Mouse (Mus musculus): ENCODE measurements around the gene Larp4b.
A peak's percentile ranks its signal among the peaks of the same experiment; 100 is the strongest.
"Not testable (repeated sequence)": the region's sequence is repeated elsewhere in the genome, so short reads cannot be mapped to it uniquely, and the experiment has no call there.

Gene Larp4b

DNA sequence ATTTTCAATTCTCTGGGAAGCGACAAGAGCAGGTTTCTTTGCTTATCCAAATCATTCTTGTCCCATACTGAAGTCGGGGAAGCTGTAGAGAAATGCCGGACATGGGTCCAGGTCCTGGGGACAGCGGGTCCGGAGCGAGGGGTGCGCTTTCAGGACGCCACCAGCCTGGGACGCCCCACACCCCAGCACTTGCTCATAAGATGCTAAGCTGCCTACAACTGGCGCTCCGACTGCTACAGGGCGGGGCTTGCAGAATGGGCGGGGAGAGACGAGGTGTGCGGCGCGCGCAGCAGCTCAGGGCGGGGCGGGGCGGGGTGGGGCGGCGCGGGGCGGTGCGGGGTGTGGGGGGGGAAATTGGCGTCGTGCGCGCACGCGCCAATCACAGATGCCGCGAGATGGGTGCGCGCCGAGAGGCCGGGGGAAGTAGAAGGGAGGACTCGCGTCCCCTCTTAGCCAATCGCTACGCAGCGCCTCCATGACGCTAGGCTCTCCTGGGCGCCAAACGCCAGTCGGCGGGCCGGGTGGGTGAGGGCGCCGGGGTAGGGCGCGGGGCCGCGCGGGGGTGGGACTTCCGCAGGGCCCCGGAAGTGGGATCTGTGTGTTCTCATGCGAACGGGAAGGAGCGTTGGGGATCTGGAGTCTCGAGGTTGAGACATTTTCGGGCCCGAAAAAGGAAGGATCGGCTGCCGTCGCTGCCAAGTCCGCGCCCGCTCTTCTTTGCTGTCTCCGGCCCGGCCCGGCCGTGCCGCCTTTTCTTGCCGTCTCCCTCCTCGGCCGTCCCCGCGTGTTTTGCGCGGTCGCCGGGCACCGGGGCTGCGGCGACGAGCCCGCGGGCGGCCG is at the start of gene Larp4b:
TSS of gene Larp4b (plus strand) at position 566 of the 840 bp plus-strand sequence.
- DNase-seq (ENCODE audit: low spot score): peak; percentile 98

- DNase-seq (ENCODE audit: low spot score): no peak
These were observed 49.0 kb upstream of the Larp4b start for GRCm38 (mm10) chr13:9044731-9045130.

- not testable (repeated sequence) for DNase-seq (ENCODE audit: low spot score)
These were observed 41.5 kb upstream of the Larp4b start for GRCm38 (mm10) chr13:9052049-9052691.

DNA sequence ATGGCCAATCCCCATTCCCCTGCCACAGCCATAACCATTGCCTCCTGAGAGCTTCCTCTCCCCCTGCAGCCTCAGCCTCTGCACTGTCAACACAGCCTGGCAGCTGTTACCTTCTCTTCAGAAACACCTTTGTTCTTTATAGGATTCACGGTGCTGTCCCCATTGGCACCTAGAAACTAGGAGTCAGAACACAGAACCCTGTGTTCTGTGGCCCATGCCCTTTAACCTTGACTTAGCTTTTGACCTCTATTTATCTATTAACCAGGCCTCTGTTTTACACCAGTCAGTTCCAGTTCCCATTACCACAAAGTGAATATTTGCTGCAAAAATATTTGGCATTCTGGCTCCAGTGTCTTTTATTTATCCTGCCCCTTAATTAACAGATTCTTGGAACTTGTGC is 36.4 kb upstream of the Larp4b start:
- no peak for DNase-seq (ENCODE audit: low spot score)

GRCm38 (mm10) chr13:9058706-9059105 is 35.0 kb upstream of the Larp4b start:
- no peak for DNase-seq (ENCODE audit: low spot score)

DNA sequence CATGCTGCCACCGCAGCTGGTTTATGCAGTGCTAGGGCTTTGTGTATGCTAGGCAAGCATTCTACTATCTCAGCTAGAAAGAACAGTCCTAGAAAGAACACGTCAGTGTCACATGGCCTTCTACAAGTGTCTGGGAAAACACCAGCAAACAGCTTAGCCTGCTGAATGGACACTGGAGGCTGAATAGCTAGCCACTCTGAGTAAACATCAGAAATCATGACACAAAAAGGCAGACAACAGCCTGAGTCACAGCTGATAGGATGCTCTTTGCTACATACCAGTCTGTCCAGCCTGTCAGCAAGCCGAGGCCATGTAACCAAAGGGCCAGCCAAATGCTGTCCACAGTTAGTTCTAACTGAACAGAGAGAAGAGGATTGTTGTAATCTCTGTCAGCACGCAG is 32.3 kb upstream of the Larp4b start:
- no peak for DNase-seq (ENCODE audit: low spot score)

- DNase-seq (ENCODE audit: low spot score): no peak
These were observed 29.5 kb upstream of the Larp4b start for GRCm38 (mm10) chr13:9064196-9064595.

DNA sequence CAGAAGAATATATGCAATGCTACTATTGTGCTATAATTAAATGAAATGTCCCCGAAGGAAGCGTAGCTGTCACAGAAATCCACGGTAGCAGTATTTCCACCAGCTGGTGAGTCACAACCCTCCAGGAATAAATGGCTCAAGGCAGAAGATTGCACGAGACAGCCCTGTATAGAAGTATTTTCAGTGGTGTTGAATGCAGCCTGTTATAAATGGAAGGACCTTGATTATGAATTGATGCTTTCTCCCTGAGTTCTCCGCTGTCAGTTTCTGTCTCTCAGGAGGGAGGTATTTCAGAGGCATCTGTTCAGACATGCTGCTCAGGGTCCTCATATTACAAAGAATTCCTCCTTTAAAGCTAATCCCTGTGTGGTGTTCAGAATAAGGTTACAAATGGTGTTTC is 27.6 kb upstream of the Larp4b start:
- no peak for DNase-seq (ENCODE audit: low spot score)

DNA sequence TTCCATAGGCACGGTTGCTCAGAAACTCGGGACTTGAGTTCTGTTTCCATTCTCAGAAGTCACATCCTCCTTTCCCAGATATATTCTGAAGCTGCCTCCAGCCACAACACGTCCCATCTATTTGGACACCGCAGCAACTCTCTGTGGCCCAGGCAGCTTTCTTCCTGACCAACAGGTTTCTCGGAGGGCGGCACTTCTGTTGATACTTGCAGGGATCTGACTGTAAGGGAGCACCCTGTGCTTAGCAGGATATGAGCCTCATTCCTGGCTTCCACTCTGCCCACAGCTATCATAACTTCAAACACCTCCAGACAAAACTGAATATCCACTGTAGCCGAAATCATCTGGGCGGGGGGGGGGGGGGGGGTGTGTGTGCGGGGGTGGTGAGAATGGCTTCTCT is 22.7 kb upstream of the Larp4b start:
- no peak for DNase-seq (ENCODE audit: low spot score)

DNA sequence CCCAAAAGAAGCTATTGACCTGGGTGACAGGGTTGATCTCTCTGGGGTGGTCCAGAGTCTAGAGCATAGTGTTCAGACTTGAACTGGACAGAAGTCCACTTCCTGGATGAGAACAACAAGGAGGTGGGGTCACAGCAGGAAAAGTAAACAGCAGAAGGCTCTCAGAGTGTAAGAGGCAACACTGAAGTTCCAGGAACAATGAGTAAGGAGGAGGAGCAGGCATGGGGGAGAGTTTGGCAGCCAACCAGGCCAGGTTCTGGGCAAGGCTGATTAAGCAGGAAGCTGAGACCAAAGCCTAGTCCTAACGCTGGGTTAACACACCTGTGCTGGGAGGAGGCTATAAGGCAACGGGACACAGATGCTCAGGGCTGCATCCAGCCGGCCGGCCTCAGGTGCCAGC is 19.9 kb upstream of the Larp4b start:
- DNase-seq (ENCODE audit: low spot score): peak; percentile 11

GRCm38 (mm10) chr13:9075825-9076592 is 17.7 kb upstream of the Larp4b start:
- no peak for DNase-seq (ENCODE audit: low spot score)

DNA sequence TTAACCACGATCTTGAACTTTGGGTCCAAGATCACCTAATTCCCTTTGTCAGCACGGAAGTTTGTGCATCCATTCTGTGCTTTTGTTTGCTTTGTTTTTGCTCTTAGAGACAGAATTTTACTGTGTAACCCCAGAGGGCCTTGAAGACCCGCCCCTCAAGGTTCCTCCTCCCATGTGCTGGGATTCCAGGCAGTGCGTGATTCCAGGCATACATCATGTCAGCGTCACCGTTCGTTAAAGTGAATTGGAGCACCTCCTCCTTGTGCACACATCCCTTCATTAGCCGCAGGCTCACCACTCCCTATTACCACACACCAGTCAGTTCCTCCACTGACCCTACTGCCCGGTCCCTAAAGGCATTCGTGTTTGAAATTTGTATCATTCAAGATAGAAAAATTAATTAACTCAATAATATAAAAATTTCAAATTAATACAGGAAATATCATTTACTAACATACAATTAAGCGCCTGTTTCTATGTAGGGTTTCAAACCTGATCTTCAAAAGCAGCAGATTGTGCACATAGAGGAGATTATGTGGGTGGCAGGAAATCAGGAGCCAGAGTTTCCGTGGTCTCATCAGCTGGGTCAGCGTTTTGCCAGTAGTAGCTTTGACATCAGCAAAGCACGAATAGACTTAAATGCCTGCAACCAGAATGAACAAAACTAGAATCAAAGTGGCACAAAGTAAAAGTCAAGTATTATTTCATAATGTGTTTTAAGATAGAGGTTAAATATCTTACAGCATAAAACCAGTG is 11.4 kb upstream of the Larp4b start:
- DNase-seq (ENCODE audit: low spot score): no peak

DNA sequence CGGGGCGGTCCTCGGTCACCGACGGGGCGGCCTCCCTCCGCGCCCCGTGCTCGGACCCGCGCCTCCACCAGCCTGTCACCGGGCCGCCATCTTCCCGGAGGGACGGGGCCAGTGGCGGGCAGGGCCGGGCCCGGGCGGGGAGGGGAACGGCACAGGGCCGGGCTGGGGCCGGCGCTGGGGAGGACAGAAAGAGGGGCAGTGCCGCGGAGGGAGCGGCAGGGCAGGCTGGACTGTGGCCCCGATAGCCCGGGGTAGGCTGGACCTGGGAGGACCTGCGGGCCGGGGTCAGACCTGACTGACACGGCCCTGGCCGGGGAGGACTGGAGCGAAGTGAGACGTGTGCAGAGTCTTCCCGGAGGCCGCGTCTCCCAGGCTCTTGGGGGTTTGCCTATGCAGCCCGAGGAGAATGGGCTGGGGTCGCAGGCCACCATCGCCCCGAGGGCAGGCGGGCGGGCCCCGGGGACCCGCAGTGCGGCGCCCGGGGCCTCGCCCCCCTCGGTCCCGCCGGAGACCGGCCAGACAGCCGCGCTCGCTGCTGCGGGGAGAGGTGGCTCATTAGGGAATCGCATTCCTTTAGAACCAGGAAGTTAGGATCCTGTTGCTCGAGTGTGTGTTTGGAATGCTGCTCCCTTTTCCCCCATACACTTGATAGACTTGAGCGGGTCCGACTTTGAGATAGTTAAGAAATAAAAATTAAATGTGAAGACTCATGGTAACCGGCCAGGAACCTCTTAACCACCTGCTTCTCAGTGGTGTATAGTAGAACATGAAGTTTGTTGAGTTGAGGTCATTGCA is 702 bp downstream of the Larp4b start:
- DNase-seq (ENCODE audit: low spot score): peak; percentile 8

DNA sequence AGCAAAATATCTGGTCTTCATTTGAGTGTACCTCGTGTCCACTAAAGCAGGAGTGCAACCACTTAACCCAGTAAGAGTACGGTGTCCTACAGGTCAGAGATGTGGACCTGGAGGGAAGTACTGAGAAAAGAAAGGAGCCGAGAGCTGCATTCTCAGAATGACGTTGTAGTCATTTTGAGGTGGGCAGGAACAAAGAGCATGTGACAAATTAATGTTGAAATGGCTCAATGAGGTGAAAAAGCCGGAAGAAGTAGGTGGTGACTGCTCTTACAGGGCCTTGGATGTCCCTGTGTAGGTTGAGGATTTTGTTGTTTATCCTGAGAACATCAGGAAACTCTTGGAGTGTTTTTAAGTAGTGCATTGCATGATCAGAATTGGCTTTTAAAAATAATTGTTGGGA is 5.6 kb downstream of the Larp4b start:
- DNase-seq (ENCODE audit: low spot score): no peak

- DNase-seq (ENCODE audit: low spot score): no peak
These were observed 6.8 kb downstream of the Larp4b start for GRCm38 (mm10) chr13:9100517-9100916.

GRCm38 (mm10) chr13:9106246-9106645 is 12.6 kb downstream of the Larp4b start:
- DNase-seq (ENCODE audit: low spot score): no peak

GRCm38 (mm10) chr13:9106992-9107858 is 13.5 kb downstream of the Larp4b start:
- no peak for DNase-seq (ENCODE audit: low spot score)

DNA sequence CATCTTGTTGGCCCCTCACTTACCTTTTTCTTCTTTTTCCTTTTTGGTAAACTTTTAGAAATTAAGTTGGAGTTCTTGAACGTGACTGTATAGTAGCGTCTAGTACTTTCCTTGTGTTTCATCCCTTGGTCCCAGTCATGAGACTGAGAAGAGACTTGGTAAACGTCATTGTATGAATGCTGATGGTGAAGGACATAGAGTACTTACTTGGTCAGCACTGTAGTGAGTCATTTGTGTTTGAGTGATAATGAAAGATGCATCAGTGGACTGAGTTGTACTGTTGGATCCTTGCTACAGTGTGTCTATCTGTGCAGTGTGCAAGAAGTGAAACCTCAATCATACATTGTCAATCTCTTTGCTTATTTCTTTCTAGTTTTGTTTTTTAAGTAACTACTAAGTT is 20.1 kb downstream of the Larp4b start:
- DNase-seq (ENCODE audit: low spot score): no peak

DNA sequence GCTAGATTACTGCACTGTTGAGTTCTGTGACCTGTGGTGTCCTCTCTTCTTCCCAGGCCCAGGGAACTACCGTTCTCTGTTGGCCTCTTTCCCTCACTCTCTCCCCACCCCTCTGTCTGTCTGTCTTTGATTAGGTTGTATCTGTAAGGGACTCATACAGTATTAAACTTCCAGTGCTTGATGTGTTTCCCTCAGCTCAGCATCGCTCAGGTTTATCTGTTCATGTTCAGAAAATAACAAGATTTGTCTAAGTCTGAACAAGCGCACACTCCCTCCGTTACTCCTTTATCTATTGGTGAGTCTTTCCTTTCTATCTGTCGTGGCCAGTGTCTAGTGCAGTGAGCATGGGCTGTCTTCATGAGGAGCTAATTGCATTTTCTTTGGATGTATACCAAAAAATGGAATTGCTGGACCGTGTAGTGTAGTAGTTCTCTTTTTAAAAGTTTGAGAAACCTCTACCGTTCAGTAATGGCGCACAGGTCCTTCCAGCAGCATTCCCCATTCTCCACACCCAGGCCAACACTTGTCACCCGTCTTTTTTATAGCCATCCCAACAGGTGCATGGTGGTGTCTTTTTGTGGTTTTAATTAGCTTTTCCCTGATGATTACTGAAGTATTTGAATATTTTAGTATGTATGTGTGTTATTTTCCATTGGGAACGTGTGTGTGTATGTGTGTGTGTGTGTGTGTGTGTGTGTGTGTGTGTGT is 27.3 kb downstream of the Larp4b start:
- DNase-seq (ENCODE audit: low spot score): no peak

DNA sequence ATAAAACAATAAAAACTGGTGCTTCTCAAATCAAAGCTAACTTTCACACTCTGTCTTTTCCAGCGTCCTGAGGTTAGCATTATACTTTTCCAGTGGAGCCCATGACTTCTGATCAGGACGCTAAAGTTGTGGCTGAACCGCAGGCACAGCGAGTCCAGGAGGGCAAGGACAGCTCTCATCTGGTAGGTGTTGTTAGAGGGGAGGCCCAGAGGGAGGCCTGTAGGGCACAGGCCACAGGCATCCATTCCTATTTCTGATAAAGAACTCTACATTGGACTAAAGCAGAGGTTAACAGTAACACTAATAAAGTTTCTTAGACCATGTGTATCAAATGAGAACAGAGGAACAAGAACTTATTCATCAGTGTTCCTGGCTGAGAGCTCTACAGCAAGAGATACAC is 28.4 kb downstream of the Larp4b start:
- DNase-seq (ENCODE audit: low spot score): no peak

Measured in ovary, adult 18-20 months (tissue).